Mouse (Mus musculus): Measurements from ENCODE around the gene Cxcr5.

Gene Cxcr5

GRCm38 (mm10) chr9:44561597-44561996 is at the start of gene Cxcr5:
Cxcr5 (minus strand) TSS chr9:44561877.
- no peak for DNase-seq (ENCODE audit: low spot score in 2 of 2)

GRCm38 (mm10) chr9:44610371-44610770 is 48.7 kb upstream of the Cxcr5 start:
- no peak for DNase-seq (ENCODE audit: low spot score in 2 of 2)

- no peak for DNase-seq (ENCODE audit: low spot score in 2 of 2)
Observed at GRCm38 (mm10) chr9:44607306-44607705, 45.6 kb upstream of the Cxcr5 start.

GRCm38 (mm10) chr9:44606646-44607045 is 45.0 kb upstream of the Cxcr5 start:
- DNase-seq (ENCODE audit: low spot score in 2 of 2), result no peak

GRCm38 (mm10) chr9:44605616-44606165 is 44.0 kb upstream of the Cxcr5 start:
- DNase-seq (ENCODE audit: low spot score in 2 of 2), result peak; percentile 45 to 65

GRCm38 (mm10) chr9:44604779-44605615 is 43.3 kb upstream of the Cxcr5 start, which contains the start of gene Ddx6:
Ddx6 (plus strand) TSS chr9:44604892.
- peak; percentile 59 to 70 for DNase-seq (ENCODE audit: low spot score in 2 of 2)

- peak; percentile 77 to 82 for DNase-seq (ENCODE audit: low spot score in 2 of 2)
Observed at GRCm38 (mm10) chr9:44604290-44604778, 42.7 kb upstream of the Cxcr5 start.

- peak; percentile 30 to 47 for DNase-seq (ENCODE audit: low spot score in 2 of 2)
Observed at GRCm38 (mm10) chr9:44603454-44604289, 42.0 kb upstream of the Cxcr5 start.

GRCm38 (mm10) chr9:44602766-44603165 is 41.1 kb upstream of the Cxcr5 start:
- peak in 1 of 2 experiments; percentile 21 for DNase-seq (ENCODE audit: low spot score in 2 of 2)

GRCm38 (mm10) chr9:44600801-44601200 is 39.1 kb upstream of the Cxcr5 start:
- no peak for DNase-seq (ENCODE audit: low spot score in 2 of 2)

- no peak for DNase-seq (ENCODE audit: low spot score in 2 of 2)
Observed at GRCm38 (mm10) chr9:44599616-44600015, 37.9 kb upstream of the Cxcr5 start.

- DNase-seq (ENCODE audit: low spot score in 2 of 2), result no peak
Observed at GRCm38 (mm10) chr9:44598899-44599495, 37.3 kb upstream of the Cxcr5 start.

- DNase-seq (ENCODE audit: low spot score in 2 of 2), result no peak
Observed at GRCm38 (mm10) chr9:44597742-44598141, 36.1 kb upstream of the Cxcr5 start.

GRCm38 (mm10) chr9:44595537-44595930 is 33.9 kb upstream of the Cxcr5 start:
- no peak for DNase-seq (ENCODE audit: low spot score in 2 of 2)

GRCm38 (mm10) chr9:44594901-44595536 is 33.3 kb upstream of the Cxcr5 start:
- DNase-seq (ENCODE audit: low spot score in 2 of 2), result no peak

- DNase-seq (ENCODE audit: low spot score in 2 of 2), result no peak
Observed at GRCm38 (mm10) chr9:44593886-44594285, 32.2 kb upstream of the Cxcr5 start.

GRCm38 (mm10) chr9:44593221-44593620 is 31.5 kb upstream of the Cxcr5 start:
- DNase-seq (ENCODE audit: low spot score in 2 of 2), result no peak

- DNase-seq (ENCODE audit: low spot score in 2 of 2), result no peak
Observed at GRCm38 (mm10) chr9:44591595-44592188, 30.0 kb upstream of the Cxcr5 start.

GRCm38 (mm10) chr9:44590969-44591368 is 29.3 kb upstream of the Cxcr5 start:
- DNase-seq (ENCODE audit: low spot score in 2 of 2), result no peak

GRCm38 (mm10) chr9:44589095-44589494 is 27.4 kb upstream of the Cxcr5 start:
- DNase-seq (ENCODE audit: low spot score in 2 of 2), result no peak

GRCm38 (mm10) chr9:44588605-44589004 is 26.9 kb upstream of the Cxcr5 start:
- no peak for DNase-seq (ENCODE audit: low spot score in 2 of 2)

Data from natural killer cell, adult 2 months (primary cell).